Mouse (Mus musculus) heart, postnatal 4 days (tissue): Measurements from ENCODE around the gene Tff3. TPM values are rescaled to one million over a fixed set of nuclear protein-coding genes. Genes with fewer than 3 reads are reported as not detected.

Source experiments
- DNase-seq: peaks from one replicate; pipeline ENCODE4 v3.0.0; 2021
- total RNA-seq, 2 experiments: library from RNA; stranded (reverse); gene quantifications; 2 replicates each; pipeline ENCODE4 v1.2.3; 2021

Tff3 gene
- total RNA-seq: not detected

- DNase-seq: no peak
Observed at GRCm38 (mm10) chr17:31129452-31129851, at the start of gene Tff3. Tff3 (minus strand) TSS chr17:31129646.

DNA sequence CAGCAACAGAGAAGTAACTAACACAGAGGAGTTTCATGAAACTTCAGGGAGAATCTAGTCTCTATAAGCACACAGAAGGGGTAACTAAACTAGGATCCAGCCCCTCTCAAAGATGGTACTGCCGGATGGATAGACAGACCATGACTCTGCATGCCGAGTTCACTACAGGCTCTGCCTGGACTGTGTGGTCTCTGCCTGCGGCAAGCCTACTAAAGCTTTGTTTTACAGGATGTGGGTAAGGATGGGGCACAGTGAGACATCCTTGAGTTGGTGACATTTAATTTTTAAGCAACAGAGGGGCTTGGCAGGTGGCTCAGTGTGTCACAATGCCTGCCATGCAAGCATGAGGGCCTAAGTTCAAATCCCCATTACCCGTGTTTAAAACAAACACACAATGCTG is 46.9 kb upstream of the Tff3 start:
- no peak for DNase-seq

DNA sequence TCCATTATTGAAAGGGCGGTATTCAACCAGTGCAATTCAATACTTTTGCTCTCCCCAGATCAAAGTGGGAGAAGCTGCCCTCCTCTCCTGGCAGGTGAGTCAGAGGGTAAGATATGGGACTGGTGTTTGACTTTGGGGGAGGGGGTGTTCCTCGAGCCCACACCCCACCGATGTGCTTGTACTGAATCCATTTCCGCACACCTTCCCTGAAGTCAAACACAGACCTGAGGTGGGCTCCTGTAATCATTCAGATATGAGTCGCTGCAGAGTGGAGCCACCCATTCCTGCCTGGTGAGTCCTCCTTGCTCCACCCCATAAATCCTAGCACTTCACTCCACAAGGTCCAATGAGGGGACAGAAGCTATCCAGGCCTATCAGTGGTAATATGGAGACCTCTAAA is 40.4 kb upstream of the Tff3 start:
- no peak for DNase-seq

DNA sequence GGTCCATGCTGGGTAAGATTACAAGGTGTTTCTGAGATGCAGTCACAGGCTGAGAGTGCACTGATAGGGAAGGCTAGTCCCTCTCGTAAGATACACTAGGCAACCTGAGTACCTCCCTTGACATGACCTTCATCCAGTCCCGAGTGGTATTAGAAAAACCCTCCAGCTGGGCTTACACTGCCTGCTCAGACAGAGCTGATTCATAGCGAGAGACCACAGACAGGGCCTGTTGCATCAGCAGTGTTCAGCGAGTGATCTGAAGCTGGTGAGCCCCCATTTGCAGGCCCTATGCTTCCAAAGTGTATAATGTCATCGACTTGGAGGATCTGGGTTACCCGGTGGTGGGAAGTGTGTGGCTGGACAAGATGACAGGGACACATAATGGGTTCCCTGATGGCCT is 35.7 kb upstream of the Tff3 start, which contains the start of gene Tff1:
Gene Tff1 (minus strand): TSS at position 151 of the 400 bp plus-strand sequence.
- DNase-seq: no peak

GRCm38 (mm10) chr17:31163821-31164220 is 34.4 kb upstream of the Tff3 start:
- DNase-seq: no peak

DNA sequence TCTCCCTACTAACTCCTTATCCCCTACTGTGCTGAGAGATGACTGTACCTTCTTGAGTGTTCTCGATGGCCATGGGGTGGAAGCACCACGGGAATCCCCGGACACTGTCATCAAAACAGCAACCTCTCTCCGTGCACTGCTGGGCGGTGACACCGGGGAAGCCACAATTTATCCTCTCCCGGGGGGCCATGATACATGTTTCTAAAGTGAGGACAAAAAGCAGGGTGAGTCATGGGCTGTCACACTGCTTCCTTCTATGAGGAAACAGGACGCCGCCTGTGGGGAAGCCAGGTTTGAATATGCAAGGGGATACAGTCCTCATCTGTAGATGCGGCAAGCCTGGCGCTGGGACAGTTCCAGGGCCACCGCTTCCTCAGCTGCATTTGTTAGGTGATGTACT is 33.2 kb upstream of the Tff3 start:
- no peak for DNase-seq

GRCm38 (mm10) chr17:31160291-31160690 is 30.8 kb upstream of the Tff3 start:
- no peak for DNase-seq

DNA sequence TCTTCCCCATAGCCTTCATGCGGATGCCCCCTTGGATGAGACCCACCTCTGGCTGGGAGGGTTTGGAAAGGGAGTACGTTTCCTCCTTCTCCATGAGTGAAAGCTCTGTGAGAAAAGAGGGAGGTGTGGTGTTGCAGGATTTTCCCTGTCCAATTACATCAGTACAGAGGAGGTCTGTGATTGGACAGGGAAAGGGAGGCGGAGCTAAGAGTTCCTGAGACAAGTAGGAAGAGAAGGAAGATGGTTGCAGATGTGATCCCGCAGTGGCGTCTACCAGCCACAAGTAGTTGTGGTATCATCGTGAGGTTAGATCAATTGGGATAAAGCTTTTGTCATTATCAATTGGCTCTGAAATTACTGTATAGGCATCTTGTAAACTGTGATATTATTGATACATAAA is 28.5 kb upstream of the Tff3 start:
- DNase-seq: no peak

DNA sequence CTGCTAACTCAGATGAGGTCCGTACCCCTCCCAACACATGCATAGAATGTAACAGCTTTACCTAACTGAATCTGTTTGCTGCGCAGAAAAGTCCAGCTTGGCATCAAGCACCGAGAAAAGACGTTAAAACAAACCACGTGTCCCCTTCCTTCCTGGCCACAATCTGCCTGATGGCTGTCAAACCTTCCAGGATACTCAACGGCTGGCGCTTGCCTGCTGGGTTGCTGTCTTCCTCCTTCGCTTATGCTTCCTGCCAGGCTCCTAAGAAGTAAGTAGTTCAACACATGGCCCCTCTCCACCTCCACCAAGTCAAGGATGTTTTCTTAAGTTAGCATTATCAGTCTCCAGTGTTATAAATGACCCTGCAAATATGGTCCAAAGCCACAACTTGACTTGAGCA is 24.3 kb upstream of the Tff3 start:
- no peak for DNase-seq

GRCm38 (mm10) chr17:31152966-31153499 is 23.6 kb upstream of the Tff3 start:
- DNase-seq: no peak

GRCm38 (mm10) chr17:31152512-31152911 is 23.1 kb upstream of the Tff3 start:
- DNase-seq: no peak

DNA sequence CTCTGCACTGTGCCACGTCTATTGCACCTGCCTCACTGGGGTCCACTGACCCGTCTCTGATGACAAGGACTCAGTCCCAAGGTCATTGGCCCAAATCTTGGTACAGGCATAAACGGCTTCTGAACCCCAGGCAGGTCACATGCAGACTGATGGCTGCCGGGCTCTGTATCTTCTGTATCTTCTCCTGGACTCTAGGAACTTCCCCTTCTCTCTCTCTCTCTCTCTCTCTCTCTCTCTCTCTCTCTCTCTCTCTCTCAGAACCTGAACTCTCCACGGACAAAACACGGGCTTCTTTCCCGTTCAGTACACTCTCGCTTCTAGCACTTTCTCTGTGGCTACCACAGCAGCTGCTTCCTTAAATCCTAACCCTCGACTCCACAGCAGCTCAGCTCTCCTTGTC is 16.6 kb upstream of the Tff3 start:
- DNase-seq: no peak

DNA sequence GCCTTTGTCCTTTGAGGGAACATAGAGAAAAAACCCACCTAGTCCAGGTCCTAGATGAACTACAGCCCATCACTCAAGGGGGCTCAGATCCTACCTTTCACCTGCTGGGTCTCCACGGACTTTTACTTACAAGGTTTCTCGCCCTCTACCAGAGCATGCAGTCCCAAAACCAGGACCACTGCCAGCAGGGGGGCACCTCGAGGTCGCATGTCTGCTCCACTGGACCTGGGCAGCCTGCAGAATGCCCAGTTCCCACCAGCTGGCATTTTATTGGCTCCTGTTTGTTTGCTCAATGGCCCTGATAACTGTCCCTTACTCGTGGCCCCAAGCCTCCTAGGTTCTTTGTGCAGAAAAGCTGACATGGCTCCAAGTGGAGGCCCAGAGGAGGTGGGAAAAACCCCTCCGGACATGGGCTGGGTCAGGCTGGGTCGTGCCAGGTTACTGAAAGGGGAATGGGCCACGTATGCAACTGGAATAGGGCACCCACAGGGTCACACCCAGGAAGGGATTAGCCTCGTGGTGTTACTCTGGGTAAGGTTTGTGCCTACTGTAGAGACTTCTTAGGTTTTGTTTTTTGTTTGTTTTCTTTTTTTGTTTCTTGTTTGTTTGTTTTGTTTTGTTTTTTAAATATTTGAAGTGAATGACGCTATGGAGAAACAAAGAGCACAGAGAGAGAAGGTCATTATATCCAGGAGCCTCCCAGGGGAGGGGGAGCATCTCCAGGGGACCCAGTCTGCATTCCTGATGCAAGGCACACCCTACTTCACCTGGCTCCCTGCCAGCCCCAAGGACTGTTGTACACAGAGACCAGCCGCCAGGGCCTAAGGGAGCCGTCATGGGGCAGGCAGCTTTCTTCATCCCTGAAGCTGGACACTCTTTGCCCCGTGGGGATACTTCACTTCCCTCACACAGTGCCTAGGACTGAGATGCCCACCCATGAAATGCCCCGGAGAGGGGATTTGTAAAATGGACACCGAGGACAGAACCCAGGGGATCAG is 14.9 kb upstream of the Tff3 start, which contains the start of gene Tff2:
Gene Tff2 (minus strand): TSS at position 243 of the 998 bp plus-strand sequence.
- DNase-seq: no peak

GRCm38 (mm10) chr17:31142116-31142515 is 12.7 kb upstream of the Tff3 start:
- DNase-seq: no peak

- DNase-seq: peak; percentile 73
Observed at GRCm38 (mm10) chr17:31138398-31138797, 9.0 kb upstream of the Tff3 start.

DNA sequence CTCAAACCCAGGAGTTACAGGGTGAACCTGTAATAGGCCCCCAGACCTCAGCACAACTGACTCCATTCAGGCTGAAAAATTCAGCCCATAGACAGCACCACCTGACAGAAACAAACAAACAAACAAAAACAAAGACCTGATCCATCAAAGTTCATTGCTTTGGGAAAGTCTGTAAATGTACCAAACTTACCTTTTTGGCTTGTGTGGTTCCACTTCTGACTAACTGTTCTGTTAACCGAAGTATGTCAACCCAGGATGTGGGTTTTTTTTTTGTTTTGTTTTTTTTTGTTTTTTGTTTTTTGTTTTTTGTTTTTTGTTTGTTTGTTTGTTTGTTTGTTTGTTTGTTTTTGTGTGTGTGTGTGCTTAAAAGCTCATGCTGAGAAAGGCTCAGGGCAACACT is 7.4 kb upstream of the Tff3 start:
- DNase-seq: no peak

DNA sequence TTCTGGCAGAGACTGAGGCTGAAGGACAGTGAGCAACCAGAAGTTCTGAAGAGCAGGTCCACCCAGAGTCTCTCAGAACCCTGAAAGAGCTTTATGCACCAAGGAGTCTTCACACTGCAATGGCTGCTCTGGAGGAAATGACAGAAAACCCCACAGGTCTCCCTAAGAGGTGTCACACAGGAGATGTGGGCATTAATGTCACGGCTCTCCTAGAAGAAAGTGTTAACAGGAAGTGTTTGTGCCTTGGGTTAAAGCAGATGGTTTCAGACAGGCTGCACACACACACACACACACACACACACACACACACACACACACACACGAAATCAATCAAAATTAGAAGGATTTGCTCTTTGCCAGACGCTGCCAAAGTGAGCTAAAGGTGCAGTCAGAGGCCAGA is 6.8 kb upstream of the Tff3 start:
- DNase-seq: no peak

DNA sequence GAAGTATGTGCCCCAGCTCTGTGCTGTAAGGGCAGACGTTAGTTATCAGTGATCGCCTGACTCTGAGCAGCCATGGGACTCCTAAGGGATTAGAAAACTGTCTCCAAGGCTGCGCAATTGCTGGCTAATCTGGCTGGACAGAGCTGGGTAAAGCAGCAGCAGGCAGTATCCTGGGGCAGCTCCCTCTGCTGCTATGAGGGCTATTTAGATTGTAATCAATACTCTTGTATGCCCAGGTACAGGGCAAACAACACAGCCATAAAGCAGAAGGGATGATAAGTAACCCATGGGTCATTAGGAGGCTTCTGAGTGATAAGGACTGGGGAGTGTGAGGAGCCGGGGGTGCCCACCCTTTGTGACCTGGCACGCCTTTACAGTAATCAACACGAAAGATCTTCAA is 5.5 kb upstream of the Tff3 start:
- DNase-seq: no peak

GRCm38 (mm10) chr17:31133776-31134175 is 4.3 kb upstream of the Tff3 start:
- no peak for DNase-seq

DNA sequence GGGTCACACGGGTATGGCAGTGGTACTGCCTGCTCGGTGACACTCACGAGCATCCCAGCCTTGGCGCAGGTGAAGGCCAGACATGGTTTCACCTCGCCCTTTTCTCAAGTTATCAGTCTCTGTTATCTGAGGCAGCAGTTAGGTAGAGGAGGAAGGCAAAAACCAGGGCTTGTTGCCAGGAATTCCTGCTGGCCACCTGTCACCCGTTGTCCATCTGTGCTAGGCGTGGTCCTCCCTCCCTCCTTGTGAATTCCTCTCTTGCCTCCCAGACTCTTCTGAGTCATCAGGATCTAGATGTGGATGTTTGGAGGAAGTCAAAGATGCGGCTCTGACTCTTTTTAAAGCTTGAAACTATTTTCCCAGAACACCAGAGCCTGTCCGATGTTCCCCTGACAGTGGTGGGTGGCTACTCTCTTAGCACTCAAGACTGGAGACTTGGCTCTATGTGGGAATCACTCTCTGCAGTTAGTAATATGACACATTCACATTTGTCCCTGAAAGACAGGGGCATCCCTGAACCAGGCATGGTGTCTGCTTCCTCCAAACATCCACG is 1.9 kb upstream of the Tff3 start:
- DNase-seq: no peak

DNA sequence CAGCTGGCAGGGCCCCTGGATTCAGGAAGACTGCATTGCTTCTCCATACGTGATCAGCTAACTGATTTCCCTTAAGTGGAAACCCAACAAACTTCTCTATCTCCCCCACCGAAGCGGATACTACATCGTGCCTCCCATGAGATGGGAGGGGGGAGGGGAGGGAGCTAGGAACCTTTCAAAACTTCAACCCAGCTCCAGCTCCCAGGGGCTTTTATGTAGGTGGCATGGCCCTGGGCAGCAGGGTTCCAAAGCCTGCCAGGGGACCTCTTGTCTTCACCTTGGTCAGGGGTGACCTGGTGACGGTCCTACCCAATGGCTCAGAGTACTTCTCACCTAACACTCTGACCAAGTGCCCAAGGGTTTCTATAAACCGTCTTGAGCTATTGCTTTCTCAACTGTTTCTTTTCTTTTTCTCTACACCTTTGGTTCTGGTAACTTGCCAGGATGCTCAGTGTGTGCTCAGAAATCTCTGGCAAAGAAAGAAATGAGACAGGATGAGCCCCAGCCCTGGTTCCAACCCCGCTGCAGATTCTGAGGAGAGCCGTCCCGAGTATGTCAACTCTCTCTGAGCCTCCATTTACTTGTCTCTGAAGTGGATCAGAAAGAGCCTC is 633 bp downstream of the Tff3 start:
- no peak for DNase-seq

- DNase-seq: no peak
Observed at GRCm38 (mm10) chr17:31125548-31126266, 3.7 kb downstream of the Tff3 start.
